Comparison of ENCODE assay signal across 35 mouse cellular contexts in genomic region chr2:27138356-27138755, GRCm38 (mm10). TPM values are rescaled to one million over a fixed set of nuclear protein-coding genes. Genes with fewer than 3 reads are reported as not detected.
"Had no signal": no experiment of that assay in that cellular context is flagged by ENCODE, and none has a peak within 500 bp of the region (broad histone marks: within the 10 kb centered on the region; RNA-seq: fewer than 3 reads in every experiment).

No protein-coding gene starts in this region.

- H3K27ac ChIP-seq: heart, embryonic 10.5 days; heart, embryonic 13.5 days; heart, embryonic 15.5 days; hindbrain, embryonic 10.5 days; hindbrain, embryonic 12.5 days; hindbrain, embryonic 13.5 days; hindbrain, embryonic 14.5 days; hindbrain, embryonic 15.5 days; hindbrain, postnatal 0 days; intestine, embryonic 15.5 days; kidney, embryonic 15.5 days; kidney, postnatal 0 days; left cerebral cortex, adult 2 months had no signal

- H3K4me2 ChIP-seq: heart, embryonic 11.5 days; heart, embryonic 12.5 days; heart, embryonic 13.5 days; heart, embryonic 15.5 days; hindbrain, embryonic 12.5 days; hindbrain, embryonic 13.5 days; hindbrain, embryonic 14.5 days; hindbrain, embryonic 15.5 days; intestine, embryonic 15.5 days; kidney, embryonic 15.5 days had no signal

- ATAC-seq: hindbrain, postnatal 0 days; inflammation-experienced regulatory T-cells, adult 6 months; intestine, embryonic 15.5 days; intestine, embryonic 16.5 days; intestine, postnatal 0 days had no signal

- H3K9ac ChIP-seq: heart, embryonic 12.5 days; heart, embryonic 13.5 days; heart, embryonic 15.5 days; hindbrain, embryonic 12.5 days; hindbrain, embryonic 13.5 days; hindbrain, embryonic 14.5 days; hindbrain, embryonic 15.5 days; intestine, embryonic 15.5 days; kidney, embryonic 15.5 days had no signal

- H3K9me3 ChIP-seq: heart, embryonic 10.5 days; heart, embryonic 12.5 days; heart, embryonic 13.5 days; heart, embryonic 15.5 days; hindbrain, embryonic 10.5 days; hindbrain, embryonic 12.5 days; hindbrain, embryonic 13.5 days; hindbrain, embryonic 15.5 days; intestine, embryonic 15.5 days; kidney, embryonic 15.5 days had no signal

- H3K4me3 ChIP-seq: heart, embryonic 10.5 days; heart, embryonic 12.5 days; heart, embryonic 13.5 days; heart, embryonic 15.5 days; hindbrain, embryonic 10.5 days; hindbrain, embryonic 12.5 days; hindbrain, embryonic 13.5 days; hindbrain, embryonic 15.5 days; intestine, embryonic 15.5 days; kidney, embryonic 15.5 days; left cerebral cortex, adult 2 months had no signal

- DNase-seq: heart, postnatal 10 days; heart, postnatal 14 days; heart, postnatal 36 days; heart, postnatal 4 days; kidney, adult 11 months; kidney, adult 18-20 months; kidney, adult 2 months; kidney, adult 8-10 months; kidney, adult 9 months; kidney, postnatal 10 days; kidney, postnatal 14 days; kidney, postnatal 36 days; kidney, postnatal 4 days; layer of hippocampus, adult 9-11 months; layer of hippocampus, postnatal 36 days had no signal

- H3K36me3 ChIP-seq: heart, embryonic 10.5 days; heart, embryonic 12.5 days; heart, embryonic 13.5 days; heart, embryonic 15.5 days; hindbrain, embryonic 10.5 days; hindbrain, embryonic 12.5 days; hindbrain, embryonic 13.5 days; hindbrain, embryonic 15.5 days; intestine, embryonic 15.5 days; kidney, embryonic 15.5 days had no signal

RNA-seq across cellular contexts. Expression of gene Fam163b, which starts 3.9 kb away (rescaled TPM):
- total RNA-seq: hematopoietic stem cell, adult 5-6 weeks had no signal
- polyA plus RNA-seq: inflammation-experienced regulatory T-cells, adult 6 months; kidney, embryonic 14.5 days; kidney, postnatal 0 days had no signal

RNA-seq across cellular contexts. Expression of gene Dbh, which starts 26.7 kb away (rescaled TPM):
- total RNA-seq: hematopoietic stem cell, adult 5-6 weeks had no signal
- polyA plus RNA-seq: kidney, embryonic 14.5 days had no signal

RNA-seq across cellular contexts. Expression of gene Adamtsl2, which starts 59.2 kb away (rescaled TPM):
- total RNA-seq: hematopoietic stem cell, adult 5-6 weeks had no signal
- polyA plus RNA-seq: inflammation-experienced regulatory T-cells, adult 6 months had no signal
